Mouse (Mus musculus): ENCODE measurements around the gene Lgals7. TPM values are rescaled to one million over a fixed set of nuclear protein-coding genes. Genes with fewer than 3 reads are reported as not detected.
"Not testable (repeated sequence)": the region's sequence is repeated elsewhere in the genome, so short reads cannot be mapped to it uniquely, and the experiment has no call there.

Lgals7 gene
- polyA plus RNA-seq, 1 experiment from 2014 or later: 0.85 TPM

- H3K9me3 ChIP-seq (replicated peaks); H3K4me3 ChIP-seq; H3K27ac ChIP-seq (replicated peaks); H3K27me3 ChIP-seq (ENCODE audit: low read depth, poor library complexity, severe bottlenecking); H3K36me3 ChIP-seq: not testable (repeated sequence)
- peak; percentile 73 for DNase-seq (ENCODE audit: low spot score)
- peaks cover 21% of the 10 kb centered on the region for H3K4me1 ChIP-seq
- 30% methylated on average over 23 of the region's 23 CpGs for WGBS
Observed at GRCm38 (mm10) chr7:28867508-28868340, 4.1 kb downstream of the Lgals7 start.

- H3K4me3 ChIP-seq: no peak overlapping the region
- no peaks in the 10 kb centered on the region for H3K9me3 ChIP-seq (replicated peaks)
- 92% methylated on average over 24 of the region's 24 CpGs for WGBS
- no peaks in the 10 kb centered on the region for H3K27me3 ChIP-seq (ENCODE audit: low read depth, poor library complexity, severe bottlenecking)
- H3K27ac ChIP-seq (replicated peaks): no peak overlapping the region
- DNase-seq (ENCODE audit: low spot score): no peak
- H3K36me3 ChIP-seq: no peaks in the 10 kb centered on the region
- peaks cover 3% of the 10 kb centered on the region for H3K4me1 ChIP-seq
Observed at GRCm38 (mm10) chr7:28870901-28871664, 7.4 kb downstream of the Lgals7 start.

GRCm38 (mm10) chr7:28874565-28874964, 10.9 kb downstream of the Lgals7 start:
- Histone ChIP-seq H3K4me1 (no peaks in the 10 kb centered on the region), H3K27ac (replicated peaks) (no peak overlapping the region), H3K9me3 (replicated peaks) (no peaks in the 10 kb centered on the region), H3K27me3 (ENCODE audit: low read depth, poor library complexity, severe bottlenecking) (no peaks in the 10 kb centered on the region), H3K36me3 (no peaks in the 10 kb centered on the region), H3K4me3 (no peak overlapping the region)
- DNase-seq (ENCODE audit: low spot score): no peak
- 81% methylated on average over 2 of the region's 2 CpGs for WGBS

- no peaks in the 10 kb centered on the region for H3K36me3 ChIP-seq
- no peak overlapping the region for H3K27ac ChIP-seq (replicated peaks)
- H3K4me3 ChIP-seq: no peak overlapping the region
- H3K27me3 ChIP-seq (ENCODE audit: low read depth, poor library complexity, severe bottlenecking): no peaks in the 10 kb centered on the region
- 87% methylated on average over 4 of the region's 4 CpGs for WGBS
- H3K9me3 ChIP-seq (replicated peaks): no peaks in the 10 kb centered on the region
- H3K4me1 ChIP-seq: peaks cover 1% of the 10 kb centered on the region
- DNase-seq (ENCODE audit: low spot score): no peak
Observed at GRCm38 (mm10) chr7:28876099-28876498, 12.4 kb downstream of the Lgals7 start.

GRCm38 (mm10) chr7:28877155-28877554, 13.5 kb downstream of the Lgals7 start:
- H3K4me1 ChIP-seq: peaks cover 11% of the 10 kb centered on the region
- WGBS: 92% methylated on average over 7 of the region's 7 CpGs
- no peak overlapping the region for H3K27ac ChIP-seq (replicated peaks)
- H3K9me3 ChIP-seq (replicated peaks): no peaks in the 10 kb centered on the region
- H3K36me3 ChIP-seq: no peaks in the 10 kb centered on the region
- no peaks in the 10 kb centered on the region for H3K27me3 ChIP-seq (ENCODE audit: low read depth, poor library complexity, severe bottlenecking)
- no peak overlapping the region for H3K4me3 ChIP-seq
- DNase-seq (ENCODE audit: low spot score): no peak

- 93% methylated on average over 4 of the region's 4 CpGs for WGBS
- no peak for DNase-seq (ENCODE audit: low spot score)
- Histone ChIP-seq H3K27me3 (ENCODE audit: low read depth, poor library complexity, severe bottlenecking) (no peaks in the 10 kb centered on the region), H3K9me3 (replicated peaks) (no peaks in the 10 kb centered on the region), H3K27ac (replicated peaks) (no peak overlapping the region), H3K4me3 (no peak overlapping the region), H3K4me1 (peaks cover 11% of the 10 kb centered on the region), H3K36me3 (no peaks in the 10 kb centered on the region)
Observed at GRCm38 (mm10) chr7:28877856-28878255, 14.2 kb downstream of the Lgals7 start.

GRCm38 (mm10) chr7:28879606-28880005, 16.0 kb downstream of the Lgals7 start:
- Histone ChIP-seq H3K9me3 (replicated peaks) (no peaks in the 10 kb centered on the region), H3K27me3 (ENCODE audit: low read depth, poor library complexity, severe bottlenecking) (no peaks in the 10 kb centered on the region), H3K36me3 (no peaks in the 10 kb centered on the region), H3K4me1 (peaks cover 11% of the 10 kb centered on the region), H3K4me3 (no peak overlapping the region), H3K27ac (replicated peaks) (no peak overlapping the region)
- 73% methylated on average over 7 of the region's 7 CpGs for WGBS
- no peak for DNase-seq (ENCODE audit: low spot score)

GRCm38 (mm10) chr7:28880554-28880953, 16.9 kb downstream of the Lgals7 start:
- Histone ChIP-seq H3K9me3 (replicated peaks) (no peaks in the 10 kb centered on the region), H3K4me1 (peaks cover 11% of the 10 kb centered on the region), H3K27ac (replicated peaks) (no peak overlapping the region), H3K36me3 (no peaks in the 10 kb centered on the region), H3K4me3 (no peak overlapping the region), H3K27me3 (ENCODE audit: low read depth, poor library complexity, severe bottlenecking) (no peaks in the 10 kb centered on the region)
- DNase-seq (ENCODE audit: low spot score): no peak
- WGBS: 83% methylated on average over 10 of the region's 10 CpGs

- 43% methylated on average over 13 of the region's 13 CpGs for WGBS
- Histone ChIP-seq H3K4me1 (peaks cover 11% of the 10 kb centered on the region), H3K36me3 (no peaks in the 10 kb centered on the region), H3K27me3 (ENCODE audit: low read depth, poor library complexity, severe bottlenecking) (peaks cover 6% of the 10 kb centered on the region), H3K4me3 (0 out of 2 replicates have a peak within 1 kb of the TSS, but pooled peaks have one; percentile 1), H3K9me3 (replicated peaks) (no peaks in the 10 kb centered on the region), H3K27ac (replicated peaks) (peak within 1 kb of the TSS; percentile 28; the same call in 1 of the 2 replicates)
- no peak for DNase-seq (ENCODE audit: low spot score)
Observed at GRCm38 (mm10) chr7:28881199-28881598, 17.5 kb downstream of the Lgals7 start, which contains the start of gene Capn12. Gene Capn12, plus strand, starts transcription at chr7:28881422.

- no peaks in the 10 kb centered on the region for H3K36me3 ChIP-seq
- 80% methylated on average over 11 of the region's 11 CpGs for WGBS
- H3K27me3 ChIP-seq (ENCODE audit: low read depth, poor library complexity, severe bottlenecking): peaks cover 25% of the 10 kb centered on the region
- peaks cover 11% of the 10 kb centered on the region for H3K4me1 ChIP-seq
- H3K9me3 ChIP-seq (replicated peaks): no peaks in the 10 kb centered on the region
- H3K27ac ChIP-seq (replicated peaks): no peak overlapping the region
- H3K4me3 ChIP-seq: no peak overlapping the region
- DNase-seq (ENCODE audit: low spot score): no peak
Observed at GRCm38 (mm10) chr7:28883039-28883438, 19.4 kb downstream of the Lgals7 start.

- not testable (repeated sequence) for H3K9me3 ChIP-seq (replicated peaks); H3K4me3 ChIP-seq; DNase-seq (ENCODE audit: low spot score); H3K36me3 ChIP-seq; H3K27ac ChIP-seq (replicated peaks)
- WGBS: 94% methylated on average over 4 of the region's 4 CpGs
- Histone ChIP-seq H3K27me3 (ENCODE audit: low read depth, poor library complexity, severe bottlenecking) (peaks cover 31% of the 10 kb centered on the region), H3K4me1 (peaks cover 17% of the 10 kb centered on the region)
Observed at GRCm38 (mm10) chr7:28883704-28884103, 20.1 kb downstream of the Lgals7 start.

GRCm38 (mm10) chr7:28886486-28886885, 22.8 kb downstream of the Lgals7 start:
- no peak overlapping the region for H3K27ac ChIP-seq (replicated peaks)
- WGBS: 30% methylated on average over 14 of the region's 14 CpGs

GRCm38 (mm10) chr7:28888701-28889161, 25.1 kb downstream of the Lgals7 start:
- Histone ChIP-seq H3K9me3 (replicated peaks) (no peaks in the 10 kb centered on the region), H3K4me3 (peak overlapping the region; percentile 45), H3K27me3 (ENCODE audit: low read depth, poor library complexity, severe bottlenecking) (peaks cover 57% of the 10 kb centered on the region), H3K36me3 (peaks cover 32% of the 10 kb centered on the region), H3K27ac (replicated peaks) (no peak overlapping the region), H3K4me1 (peaks cover 12% of the 10 kb centered on the region)
- 3% methylated on average over 27 of the region's 27 CpGs for WGBS
- DNase-seq (ENCODE audit: low spot score): no peak

More at GRCm38 (mm10) chr7:28886486-28886885, 22.8 kb downstream of the Lgals7 start:
- peaks cover 11% of the 10 kb centered on the region for H3K36me3 ChIP-seq
- H3K27me3 ChIP-seq (ENCODE audit: low read depth, poor library complexity, severe bottlenecking): peaks cover 57% of the 10 kb centered on the region
- peaks cover 17% of the 10 kb centered on the region for H3K4me1 ChIP-seq
- no peak for DNase-seq (ENCODE audit: low spot score)
- H3K9me3 ChIP-seq (replicated peaks): no peaks in the 10 kb centered on the region
- no peak overlapping the region for H3K4me3 ChIP-seq
